Mouse (Mus musculus) liver, adult 2 months (tissue): ENCODE results near the gene Gm8369. TPM values are rescaled to one million over a fixed set of nuclear protein-coding genes. Genes with fewer than 3 reads are reported as not detected.
"Not testable (repeated sequence)": the region's sequence is repeated elsewhere in the genome, so short reads cannot be mapped to it uniquely, and the experiment has no call there.

Experiments
- DNase-seq: peaks from one replicate; pipeline ENCODE4 v3.0.0-alpha.2; 2011; ENCODE audit warnings: low read depth, low spot score; ENCODE audit errors: extremely low read depth
- H3K27ac ChIP-seq: fragments of 200-500 bp; replicated peaks from 2 replicates; pipeline ENCODE4 v1.5.1; 2012; ENCODE audit warnings: low read depth, mild to moderate bottlenecking, control low read depth, inconsistent platforms, low read length; ENCODE audit not compliant: insufficient read depth
- H3K27me3 ChIP-seq: fragments of 200-500 bp; 2 replicates; pipeline ENCODE4 v1.6.1; 2012; ENCODE audit warnings: mild to moderate bottlenecking, moderate library complexity, low read length, inconsistent platforms; ENCODE audit not compliant: control insufficient read depth, insufficient read depth
- H3K36me3 ChIP-seq: fragments of 200-500 bp; 2 replicates; pipeline ENCODE4 v1.6.1; 2012; ENCODE audit warnings: low read length, inconsistent platforms; ENCODE audit not compliant: control insufficient read depth, insufficient read depth
- H3K4me1 ChIP-seq: fragments of 200-500 bp; 2 replicates; pipeline ENCODE4 v1.6.1; 2011; ENCODE audit warnings: low read length; ENCODE audit not compliant: control insufficient read depth, insufficient read depth
- H3K4me3 ChIP-seq: fragments of 200-500 bp; 2 replicates; pipeline ENCODE4 v1.5.1; 2011; ENCODE audit warnings: low read depth, mild to moderate bottlenecking, control low read depth, low read length, moderate library complexity; ENCODE audit not compliant: insufficient read depth
- H3K79me2 ChIP-seq: fragments of 200-500 bp; 2 replicates; pipeline ENCODE4 v1.6.1; 2012; ENCODE audit warnings: inconsistent platforms, mild to moderate bottlenecking, low read length, moderate library complexity; ENCODE audit not compliant: control insufficient read depth, insufficient read depth
- H3K9ac ChIP-seq: fragments of 200-500 bp; 2 replicates; pipeline ENCODE4 v1.6.1; 2012; ENCODE audit warnings: low read depth, mild to moderate bottlenecking, control low read depth, inconsistent platforms, low read length
- CTCF ChIP-seq: fragments of 200-500 bp; IDR thresholded peaks from 2 replicates; pipeline ENCODE4 v1.5.1; 2011; ENCODE audit warnings: low read depth, low read length, control low read depth
- POLR2A ChIP-seq: fragments of 200-500 bp; IDR thresholded peaks from 2 replicates; pipeline ENCODE4 v1.6.1; 2011; ENCODE audit warnings: low read length, control low read depth; ENCODE audit not compliant: insufficient read depth; ENCODE audit errors: extremely low read depth
- WGBS: fragments of 180-500 bp; shearing (Covaris S2); methylation state at CpG from one replicate; pipeline ENCODE4 v1.1.7; 2018; 5-methylcytosine and 5-hydroxymethylcytosine counted together
- polyA plus RNA-seq: library from polyadenylated mRNA; depleted of rRNA; stranded (reverse); fragments of >200 nt; gene quantifications from 2 replicates; pipeline ENCODE4 v1.2.3, GENCODE M21; 2012
- total RNA-seq: library from RNA; depleted of rRNA; stranded (reverse); fragments of >200 nt; gene quantifications from 2 replicates; pipeline ENCODE4 v1.2.3, GENCODE M21; 2014

Gm8369 gene
- total and polyA plus RNA-seq, 2 experiments, result 0.48 to 1.4 TPM

- Histone ChIP-seq H3K4me1 (no peaks in the 10 kb centered on the region), H3K9ac (no peak overlapping the region), H3K27me3 (no peaks in the 10 kb centered on the region), H3K27ac (no peak overlapping the region), H3K36me3 (no peaks in the 10 kb centered on the region), H3K79me2 (no peaks in the 10 kb centered on the region), H3K4me3 (no peak overlapping the region)
- DNase-seq, result no peak
- 85% methylated on average over 4 of the region's 4 CpGs for WGBS
- no peak for TF ChIP-seq CTCF
- no peak for TF ChIP-seq POLR2A
These were observed 15.6 kb downstream of the Gm8369 start for GRCm38 (mm10) chr19:11501326-11501725.

DNA sequence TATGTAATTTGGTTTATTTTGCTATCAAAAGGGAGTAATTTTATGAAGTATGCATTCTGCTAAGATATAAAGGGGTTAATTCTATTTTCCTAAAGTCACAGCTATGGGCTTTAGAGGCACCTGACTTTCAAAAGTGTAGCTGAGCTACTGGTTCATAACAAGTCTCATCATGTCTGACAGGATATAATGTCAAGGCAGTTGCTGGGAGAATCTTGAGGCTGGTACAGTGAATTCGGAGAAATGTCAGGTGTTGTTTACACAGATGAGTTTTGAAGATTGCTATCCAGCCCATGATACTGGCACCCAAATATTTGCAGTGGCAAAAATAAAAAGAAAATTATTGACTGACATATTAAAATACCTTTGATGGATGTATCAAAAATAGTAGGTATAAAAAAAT, 19.1 kb downstream of the Gm8369 start:
- Histone ChIP-seq H3K79me2 (no peaks in the 10 kb centered on the region), H3K9ac (no peak overlapping the region), H3K27ac (no peak overlapping the region), H3K36me3 (no peaks in the 10 kb centered on the region), H3K27me3 (no peaks in the 10 kb centered on the region), H3K4me1 (no peaks in the 10 kb centered on the region), H3K4me3 (no peak overlapping the region)
- WGBS, result 57% methylated on average over 1 of the region's 1 CpGs
- TF ChIP-seq CTCF (no peak), POLR2A (no peak)
- DNase-seq, result no peak

GRCm38 (mm10) chr19:11513458-11513857, 27.7 kb downstream of the Gm8369 start:
- no peak for TF ChIP-seq POLR2A
- TF ChIP-seq CTCF, result no peak
- 63% methylated on average over 1 of the region's 1 CpGs for WGBS
- Histone ChIP-seq H3K27me3 (no peaks in the 10 kb centered on the region), H3K27ac (no peak overlapping the region), H3K36me3 (no peaks in the 10 kb centered on the region), H3K4me3 (no peak overlapping the region), H3K4me1 (peaks cover 6% of the 10 kb centered on the region; the same call in 1 of the 2 replicates), H3K79me2 (no peaks in the 10 kb centered on the region), H3K9ac (no peak overlapping the region)
- DNase-seq, result peak; percentile 33

DNA sequence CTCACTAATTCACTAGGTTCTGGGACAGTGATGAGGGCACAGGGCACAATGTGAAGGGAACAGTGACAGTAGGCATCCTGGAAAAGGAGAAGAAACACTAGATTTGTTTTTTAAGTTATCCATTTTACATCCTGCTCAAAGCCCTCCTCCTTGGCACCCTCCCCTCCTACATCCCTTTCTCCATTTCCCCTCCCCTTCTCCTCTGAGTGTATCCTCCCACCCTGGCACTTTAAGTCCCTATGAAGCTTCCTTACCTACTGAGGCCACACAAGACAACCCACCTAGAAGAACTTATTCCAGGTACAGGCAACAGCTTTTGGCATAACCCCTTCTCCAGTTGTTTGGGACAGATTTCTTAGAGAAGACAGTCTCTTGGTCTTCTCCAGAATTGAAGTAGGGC, 30.5 kb downstream of the Gm8369 start, which contains the start of gene Ms4a6b:
TSS of gene Ms4a6b (plus strand) at position 267 of the 400 bp plus-strand sequence.
- no peak within 1 kb of the TSS for H3K4me3 ChIP-seq

GRCm38 (mm10) chr19:11516845-11517244, 31.1 kb downstream of the Gm8369 start:
- Histone ChIP-seq H3K79me2 (no peaks in the 10 kb centered on the region), H3K4me1 (peaks cover 6% of the 10 kb centered on the region; the same call in 1 of the 2 replicates), H3K27ac (no peak overlapping the region), H3K4me3 (no peak overlapping the region), H3K27me3 (no peaks in the 10 kb centered on the region), H3K9ac (no peak overlapping the region), H3K36me3 (no peaks in the 10 kb centered on the region)
- TF ChIP-seq CTCF (no peak), POLR2A (no peak)
- 71% methylated on average over 4 of the region's 4 CpGs for WGBS
- DNase-seq, result peak; percentile 38

More for the DNA sequence above, 30.5 kb downstream of the Gm8369 start, which contains the start of gene Ms4a6b:
- Histone ChIP-seq H3K36me3 (no peaks in the 10 kb centered on the region), H3K9ac (no peak within 1 kb of the TSS), H3K27me3 (no peaks in the 10 kb centered on the region), H3K27ac (no peak within 1 kb of the TSS), H3K79me2 (no peaks in the 10 kb centered on the region), H3K4me1 (peaks cover 6% of the 10 kb centered on the region; the same call in 1 of the 2 replicates)
- no peak for DNase-seq
- TF ChIP-seq POLR2A, result no peak
- TF ChIP-seq CTCF, result no peak

GRCm38 (mm10) chr19:11517373-11517772, 31.6 kb downstream of the Gm8369 start:
- not testable (repeated sequence) for DNase-seq, H3K27ac ChIP-seq
- 59% methylated on average over 1 of the region's 1 CpGs for WGBS

DNA sequence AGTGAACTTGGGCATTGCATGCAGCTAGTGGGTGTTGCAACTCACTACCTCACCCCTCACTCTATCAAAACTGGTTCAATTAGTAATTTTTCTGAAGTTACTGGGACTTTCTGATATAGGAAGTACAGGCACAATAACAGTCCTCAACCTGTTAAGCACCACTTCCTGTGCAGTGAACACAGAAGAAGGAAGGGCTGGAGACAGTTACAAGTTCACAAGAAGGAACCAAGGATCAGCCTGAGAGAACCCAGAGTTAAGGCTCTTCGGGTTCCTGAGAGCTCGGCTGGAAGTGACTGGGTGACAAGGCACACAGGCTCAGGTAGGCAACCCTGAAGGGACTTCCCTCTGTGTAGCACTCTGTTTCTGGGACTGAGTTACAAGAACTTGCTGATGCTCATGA, 32.6 kb downstream of the Gm8369 start:
- 83% methylated on average over 2 of the region's 2 CpGs for WGBS
- not testable (repeated sequence) for H3K4me3 ChIP-seq, H3K79me2 ChIP-seq, H3K36me3 ChIP-seq, DNase-seq, H3K27ac ChIP-seq, H3K4me1 ChIP-seq, H3K9ac ChIP-seq, H3K27me3 ChIP-seq

More at GRCm38 (mm10) chr19:11517373-11517772, 31.6 kb downstream of the Gm8369 start:
- H3K79me2 ChIP-seq, H3K4me1 ChIP-seq, H3K4me3 ChIP-seq, H3K36me3 ChIP-seq, H3K9ac ChIP-seq, H3K27me3 ChIP-seq: not testable (repeated sequence)
